Mouse (Mus musculus) embryonic facial prominence, embryonic 11.5 days (tissue): ENCODE data around the gene Gm20662. TPM values are rescaled to one million over a fixed set of nuclear protein-coding genes. Genes with fewer than 3 reads are reported as not detected.

Experiments
- ATAC-seq: fragments of 200-750 bp; cut with Nextera tagmentation; replicated peaks from 2 replicates; pipeline ENCODE4 v1.8.0; 2017; ENCODE audit warnings: low read depth; ENCODE audit not compliant: insufficient number of reproducible peaks, low FRiP score, low TSS enrichment
- DNase-seq: peaks from one replicate; pipeline ENCODE4 v3.0.0-alpha.2; 2015; ENCODE audit warnings: low spot score
- H3K27ac ChIP-seq: fragments of 300-500 bp; sonication (generic); replicated peaks from 2 replicates; pipeline ENCODE4 v1.5.1; 2014; ENCODE audit warnings: mild to moderate bottlenecking, low read depth, low read length, control low read depth
- H3K27me3 ChIP-seq: fragments of 300-500 bp; sonication (generic); 2 replicates; pipeline ENCODE4 v1.6.1; 2014; ENCODE audit warnings: mild to moderate bottlenecking, low read length, moderate library complexity, mixed read lengths; ENCODE audit not compliant: control insufficient read depth, insufficient read depth
- H3K36me3 ChIP-seq: fragments of 300-500 bp; sonication (generic); replicated peaks from 2 replicates; pipeline ENCODE4 v1.6.1; 2014; ENCODE audit warnings: low read depth, mild to moderate bottlenecking, low read length, moderate library complexity, mixed read lengths; ENCODE audit not compliant: control insufficient read depth, insufficient read depth
- H3K4me1 ChIP-seq: fragments of 300-500 bp; sonication (generic); 2 replicates; pipeline ENCODE4 v1.6.1; 2014; ENCODE audit warnings: low read length, mixed read lengths; ENCODE audit not compliant: control insufficient read depth, insufficient read depth
- H3K4me2 ChIP-seq: fragments of 300-500 bp; sonication (generic); 2 replicates; pipeline ENCODE4 v1.6.1; 2014; ENCODE audit warnings: low read depth, mild to moderate bottlenecking, control low read depth, low read length, moderate library complexity
- H3K4me3 ChIP-seq: fragments of 300-500 bp; sonication (generic); 2 replicates; pipeline ENCODE4 v1.5.1; 2014; ENCODE audit warnings: low read depth, low read length, control low read depth
- H3K9ac ChIP-seq: fragments of 300-500 bp; sonication (generic); replicated peaks from 2 replicates; pipeline ENCODE4 v1.6.1; 2014; ENCODE audit warnings: mild to moderate bottlenecking, control low read depth, low read length
- H3K9me3 ChIP-seq: fragments of 300-500 bp; sonication (generic); replicated peaks from 2 replicates; pipeline ENCODE4 v1.6.1; 2016; ENCODE audit warnings: mild to moderate bottlenecking, low read length, inconsistent platforms, mixed read lengths; ENCODE audit not compliant: control insufficient read depth
- WGBS: fragments of 180-500 bp; shearing (Covaris S2); extraction: QIAGEN DNeasy Blood & Tissue Kit; methylation state at CpG from one replicate; pipeline ENCODE4 v1.1.7; 2014; 5-methylcytosine and 5-hydroxymethylcytosine counted together
- polyA plus RNA-seq: library from polyadenylated mRNA; unstranded; fragments of >200 nt; fragmentation: Nextera tagmentation; extraction: Ambion mirVana; gene quantifications from 2 replicates; pipeline ENCODE4 v1.2.1, GENCODE M21; 2014

Gene Gm20662
- polyA plus RNA-seq, 1 experiment from 2014 or later = 0.59 TPM

DNA sequence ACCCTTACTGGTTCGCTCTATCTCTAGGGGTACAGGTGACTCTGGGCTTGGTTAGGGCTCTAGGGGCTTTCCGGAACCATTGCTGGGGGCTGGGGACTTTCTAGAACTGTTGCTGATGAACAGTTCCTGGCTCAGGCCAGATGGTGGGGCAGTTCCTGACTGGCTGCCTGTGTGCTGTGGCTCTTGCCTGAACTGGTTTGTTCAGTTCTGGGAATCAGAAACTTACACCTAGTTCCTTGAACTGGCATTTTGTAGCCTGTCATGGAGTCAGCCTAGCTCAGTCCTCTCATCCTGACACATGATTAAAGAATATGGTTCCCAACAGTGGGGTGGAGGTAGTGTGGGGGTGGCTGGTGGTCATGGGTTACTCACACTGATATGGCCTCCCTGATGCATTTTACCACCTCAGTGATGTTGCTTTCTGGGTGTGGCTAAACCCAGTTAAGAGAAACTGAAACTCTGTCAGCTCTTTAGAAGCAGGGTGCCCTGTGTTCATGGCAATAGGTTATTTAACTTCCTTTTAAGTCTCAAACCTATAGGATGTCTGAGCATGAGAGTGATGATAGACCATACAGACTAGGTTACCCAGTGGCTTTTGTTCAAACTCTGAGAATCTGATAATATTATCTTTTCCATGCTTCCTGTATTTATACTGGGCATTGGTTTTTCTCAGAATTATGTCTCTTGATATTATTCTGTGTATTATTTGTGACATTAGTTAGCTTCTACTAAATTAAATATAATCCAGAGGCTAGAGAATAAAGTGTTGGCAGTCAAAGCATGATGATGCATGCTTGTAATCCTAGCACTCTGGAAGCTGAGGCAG lies 39.4 kb downstream of the Gm20662 start:
- no peak overlapping the region for H3K4me3 ChIP-seq
- peaks cover 5% of the 10 kb centered on the region for H3K36me3 ChIP-seq
- no peaks in the 10 kb centered on the region for H3K4me1 ChIP-seq
- H3K4me2 ChIP-seq = no peak overlapping the region
- no peaks in the 10 kb centered on the region for H3K9me3 ChIP-seq
- H3K27ac ChIP-seq = no peak overlapping the region
- H3K9ac ChIP-seq = no peak overlapping the region
- DNase-seq = no peak
- no peaks in the 10 kb centered on the region for H3K27me3 ChIP-seq
- no peak for ATAC-seq
- 94% methylated on average over 2 of the region's 2 CpGs for WGBS

DNA sequence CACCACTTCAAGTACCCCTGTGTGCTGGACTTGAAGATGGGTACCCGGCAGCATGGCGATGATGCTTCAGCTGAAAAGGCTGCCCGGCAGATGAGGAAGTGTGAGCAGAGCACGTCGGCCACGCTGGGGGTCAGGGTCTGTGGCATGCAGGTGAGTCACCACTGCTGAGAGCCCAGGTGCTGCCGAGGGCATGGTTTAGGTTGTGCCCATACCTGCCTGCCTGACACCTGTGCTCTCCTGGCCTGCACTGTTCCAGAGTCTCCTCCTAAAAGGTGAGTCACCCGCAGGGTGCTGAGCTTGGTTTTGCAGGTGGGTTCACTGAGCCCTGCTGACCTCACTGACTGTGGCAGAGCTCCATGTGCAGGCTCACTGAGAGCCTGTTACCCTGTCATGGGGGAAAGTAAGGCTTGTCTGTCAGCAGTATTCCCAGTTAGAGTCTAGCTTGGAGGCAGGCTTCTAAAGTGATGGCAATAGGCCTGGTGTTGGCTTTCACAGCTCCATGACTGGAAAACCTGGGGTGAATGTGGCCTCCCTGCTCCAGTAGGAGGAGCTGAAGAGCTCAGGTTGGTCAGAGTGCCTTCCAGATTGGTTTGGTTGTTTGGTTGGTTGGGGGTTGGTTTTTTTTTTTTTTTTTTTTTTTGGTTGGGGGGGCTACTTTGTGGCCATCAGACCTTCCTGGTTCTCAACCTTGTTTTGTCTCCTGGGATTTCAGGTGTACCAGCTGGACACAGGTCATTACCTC lies 48.8 kb downstream of the Gm20662 start:
- Histone ChIP-seq H3K9me3 (no peaks in the 10 kb centered on the region), H3K4me3 (no peak overlapping the region), H3K27ac (no peak overlapping the region), H3K36me3 (peaks cover 17% of the 10 kb centered on the region), H3K27me3 (no peaks in the 10 kb centered on the region), H3K9ac (no peak overlapping the region), H3K4me1 (no peaks in the 10 kb centered on the region), H3K4me2 (no peak overlapping the region)
- no peak for ATAC-seq
- no peak for DNase-seq
- WGBS = 97% methylated on average over 8 of the region's 8 CpGs

DNA sequence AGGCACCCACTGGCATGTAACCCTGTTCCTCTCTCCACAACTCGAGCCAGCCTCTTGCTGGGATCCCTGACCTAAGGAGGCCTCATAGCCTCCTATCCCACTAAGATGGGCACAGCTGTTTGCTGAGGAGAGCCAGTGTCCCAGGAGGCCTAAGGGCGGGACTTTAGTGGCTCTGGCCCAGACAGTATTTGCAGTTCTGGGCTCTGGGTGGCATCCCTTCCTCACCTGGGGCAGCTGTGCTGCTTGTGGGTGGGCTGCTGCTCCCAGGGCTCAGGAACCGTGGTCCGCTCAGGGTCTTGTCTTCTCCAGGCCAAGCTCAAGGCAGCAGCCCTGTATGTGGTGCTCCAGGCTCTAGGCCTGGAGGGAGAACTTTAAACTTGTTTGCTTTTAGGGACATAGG lies 50.4 kb downstream of the Gm20662 start:
- H3K36me3 ChIP-seq = peaks cover 13% of the 10 kb centered on the region
- no peak overlapping the region for H3K4me3 ChIP-seq
- H3K4me1 ChIP-seq = no peaks in the 10 kb centered on the region
- ATAC-seq (no peak), DNase-seq (no peak)
- no peak overlapping the region for H3K9ac ChIP-seq
- H3K4me2 ChIP-seq = no peak overlapping the region
- H3K27me3 ChIP-seq = no peaks in the 10 kb centered on the region
- no peaks in the 10 kb centered on the region for H3K9me3 ChIP-seq
- 91% methylated on average over 4 of the region's 4 CpGs for WGBS
- H3K27ac ChIP-seq = no peak overlapping the region

DNA sequence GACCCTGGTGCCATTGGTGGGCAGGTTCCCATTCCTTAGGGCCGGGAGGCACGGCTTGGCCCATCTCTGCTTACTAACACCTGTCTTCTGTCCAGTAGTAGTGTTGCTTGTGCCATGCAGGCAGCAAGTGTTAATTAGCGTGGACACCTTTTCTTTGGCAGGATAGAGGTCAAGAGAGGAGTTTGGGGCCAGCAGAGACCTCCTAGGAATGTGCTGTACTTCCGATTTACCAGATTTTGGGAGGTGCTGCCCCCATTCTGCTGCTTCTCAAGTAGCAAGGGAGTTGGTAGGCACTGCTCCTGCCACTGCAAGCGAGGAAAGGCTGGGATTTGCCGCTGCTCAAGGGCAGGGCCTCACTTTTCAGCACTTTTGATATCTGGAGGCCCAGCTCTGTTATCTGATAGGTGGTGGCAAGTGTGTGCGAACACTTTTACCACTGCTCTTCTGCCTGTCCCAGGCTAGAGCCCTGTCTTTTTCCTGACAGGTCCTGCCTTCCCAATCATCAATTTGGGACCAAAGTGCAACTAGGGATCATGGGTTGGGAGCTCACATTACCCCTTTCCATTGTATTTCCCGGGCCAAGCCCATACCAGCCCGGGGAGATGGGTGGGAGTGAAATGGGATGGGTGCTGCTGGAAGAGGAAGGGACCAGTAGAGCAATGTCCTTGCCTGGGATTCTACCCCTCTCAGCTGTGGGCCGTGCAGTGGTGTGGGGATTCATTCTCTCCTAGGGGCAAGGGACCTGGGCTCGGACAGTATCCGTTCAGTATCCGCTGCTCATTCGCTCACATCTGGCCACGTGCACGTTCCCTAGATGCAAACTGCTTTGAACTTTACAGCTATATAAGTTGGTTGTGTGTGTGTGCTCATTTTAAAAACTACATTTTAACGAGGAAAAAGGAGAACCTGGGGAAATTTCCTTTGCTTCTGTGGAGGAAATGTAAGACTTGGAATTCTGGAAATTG lies 51.7 kb downstream of the Gm20662 start:
- 48% methylated on average over 17 of the region's 17 CpGs for WGBS
- no peaks in the 10 kb centered on the region for H3K27me3 ChIP-seq
- H3K9me3 ChIP-seq = no peaks in the 10 kb centered on the region
- ATAC-seq (no peak), DNase-seq (no peak)
- H3K9ac ChIP-seq = peak overlapping the region; percentile 15; the same call in 1 of the 2 replicates
- H3K4me2 ChIP-seq = peak overlapping the region; percentile 89
- no peaks in the 10 kb centered on the region for H3K4me1 ChIP-seq
- H3K36me3 ChIP-seq = peaks cover 10% of the 10 kb centered on the region
- peak overlapping the region; percentile 72 for H3K4me3 ChIP-seq
- H3K27ac ChIP-seq = no peak overlapping the region; the same call in 1 of the 2 replicates

DNA sequence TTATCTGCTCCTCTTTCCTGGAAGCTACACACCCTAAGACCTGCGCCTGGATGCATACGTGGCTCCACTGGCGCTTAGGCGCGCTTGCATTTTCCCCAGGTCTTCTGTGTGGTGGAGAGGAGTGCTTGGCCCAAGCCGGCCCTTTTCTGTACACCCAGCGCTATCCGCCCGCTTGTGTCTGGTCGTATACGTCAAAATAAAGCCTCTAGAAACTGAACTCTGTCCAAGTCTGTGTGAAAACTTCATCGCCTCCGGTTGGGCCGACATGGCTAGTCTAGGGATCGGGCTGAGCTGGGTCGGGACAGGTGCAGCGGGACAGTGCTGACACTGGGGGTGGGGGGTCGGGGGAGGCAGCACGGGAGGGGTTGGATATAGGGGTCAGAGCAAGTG lies 52.4 kb downstream of the Gm20662 start:
- peak overlapping the region; percentile 89 for H3K4me2 ChIP-seq
- 2% methylated on average over 19 of the region's 19 CpGs for WGBS
- no peak overlapping the region; the same call in 1 of the 2 replicates for H3K27ac ChIP-seq
- DNase-seq (no peak), ATAC-seq (peak; percentile 35; the same call in 1 of the 2 replicates)
- peak overlapping the region; percentile 72 for H3K4me3 ChIP-seq
- H3K9me3 ChIP-seq = no peaks in the 10 kb centered on the region
- no peaks in the 10 kb centered on the region for H3K4me1 ChIP-seq
- no peaks in the 10 kb centered on the region for H3K27me3 ChIP-seq
- peaks cover 9% of the 10 kb centered on the region for H3K36me3 ChIP-seq
- H3K9ac ChIP-seq = peak overlapping the region; percentile 15

DNA sequence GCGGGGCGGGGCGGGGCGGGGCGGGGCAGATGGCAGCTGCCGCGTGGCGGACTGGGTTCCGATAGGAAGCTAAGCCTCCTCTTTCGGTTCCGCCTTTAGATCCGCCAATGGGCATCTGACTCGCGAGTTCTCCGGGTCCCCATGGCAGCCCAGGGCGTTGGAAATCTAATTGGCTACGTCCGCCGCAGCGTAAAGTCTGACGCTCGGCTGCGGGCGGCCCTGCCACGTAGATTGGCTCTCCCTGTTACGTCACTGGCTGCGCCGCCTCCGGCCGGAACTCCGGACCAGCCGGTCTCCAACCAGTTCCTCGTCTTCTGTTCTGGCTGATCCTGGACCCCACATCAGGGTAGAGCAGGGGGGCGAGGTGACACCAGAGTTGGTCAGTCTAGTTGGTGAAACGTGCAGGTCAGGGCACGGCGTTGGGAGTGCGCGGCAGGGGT lies 52.9 kb downstream of the Gm20662 start, which contains the start of gene Gmppb:
Gmppb (plus strand) TSS at position 227 of the 440 bp plus-strand sequence.
- H3K36me3 ChIP-seq = peaks cover 9% of the 10 kb centered on the region
- ATAC-seq = peak; percentile 91
- no peak within 1 kb of the TSS; the same call in 1 of the 2 replicates for H3K27ac ChIP-seq

DNA sequence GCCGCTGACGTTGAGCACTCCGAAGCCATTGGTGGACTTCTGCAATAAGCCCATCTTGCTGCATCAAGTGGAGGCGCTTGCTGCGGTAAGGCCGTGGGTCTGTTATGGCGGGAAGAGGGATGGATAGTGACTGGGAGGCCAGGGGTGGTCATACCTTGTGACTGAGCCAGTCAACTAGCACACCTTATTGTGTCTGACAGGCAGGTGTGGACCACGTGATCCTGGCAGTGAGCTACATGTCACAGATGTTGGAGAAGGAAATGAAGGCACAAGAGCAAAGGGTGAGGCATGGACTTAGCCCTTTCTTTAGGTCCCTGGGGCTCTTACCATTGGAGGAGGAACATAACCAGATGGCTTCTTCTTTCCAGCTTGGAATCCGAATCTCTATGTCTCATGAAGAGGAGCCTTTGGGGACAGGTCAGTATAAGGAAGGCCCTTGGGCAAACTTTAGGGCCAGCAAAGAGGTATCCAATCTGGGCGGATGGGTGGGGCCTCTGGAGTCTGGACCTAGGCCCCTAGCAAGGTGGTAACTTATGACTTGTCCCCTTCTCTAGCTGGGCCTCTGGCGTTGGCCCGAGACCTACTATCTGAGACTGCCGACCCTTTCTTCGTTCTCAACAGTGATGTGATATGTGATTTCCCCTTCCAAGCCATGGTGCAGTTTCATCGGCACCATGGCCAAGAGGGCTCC lies 53.6 kb downstream of the Gm20662 start:
- DNase-seq = peak; percentile 17
- Histone ChIP-seq H3K4me2 (peak overlapping the region; percentile 89), H3K27ac (no peak overlapping the region), H3K36me3 (peaks cover 9% of the 10 kb centered on the region), H3K4me1 (no peaks in the 10 kb centered on the region), H3K27me3 (no peaks in the 10 kb centered on the region), H3K9ac (peak overlapping the region; percentile 78), H3K9me3 (no peaks in the 10 kb centered on the region), H3K4me3 (peak overlapping the region; percentile 72)
- 43% methylated on average over 15 of the region's 15 CpGs for WGBS
- ATAC-seq = peak; percentile 3; the same call in 1 of the 2 replicates

More for the DNA sequence above, 52.9 kb downstream of the Gm20662 start, which contains the start of gene Gmppb:
- no peaks in the 10 kb centered on the region for H3K4me1 ChIP-seq
- peak within 1 kb of the TSS; percentile 78 for H3K9ac ChIP-seq
- H3K4me2 ChIP-seq = peak within 1 kb of the TSS; percentile 89
- no peaks in the 10 kb centered on the region for H3K9me3 ChIP-seq
- H3K27me3 ChIP-seq = no peaks in the 10 kb centered on the region
- WGBS = under 1% methylated on average over 39 of the region's 39 CpGs
- DNase-seq = peak; percentile 98
- H3K4me3 ChIP-seq = peak within 1 kb of the TSS; percentile 72
